In the genomic region with DNA sequence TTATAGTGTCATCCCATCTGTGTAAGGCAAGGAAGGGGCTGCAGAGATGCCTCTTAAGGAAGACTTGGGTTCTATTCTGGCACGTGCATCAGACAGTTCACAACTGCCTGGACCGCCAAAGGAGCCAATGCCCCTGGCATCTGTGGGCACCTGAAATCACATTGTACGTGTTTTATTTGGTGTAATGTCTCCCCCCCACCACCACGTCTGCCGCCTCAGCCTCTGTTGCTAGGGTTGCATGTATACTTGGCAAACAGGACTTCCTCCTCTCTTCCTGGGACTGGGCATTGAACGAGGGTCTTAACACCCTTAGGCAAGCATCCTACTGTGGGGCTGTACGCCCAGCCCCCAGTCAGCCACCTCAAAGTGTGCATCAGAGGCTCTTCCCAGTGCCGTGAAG, we compare ENCODE assay signal across 21 mouse cellular contexts. TPM values are rescaled to one million over a fixed set of nuclear protein-coding genes. Genes with fewer than 3 reads are reported as not detected.
DNase-seq lines count a peak whose midpoint lies in the region; ATAC-seq and TF ChIP-seq lines count a peak whose summit lies in the region.
"Had no signal": no experiment of that assay in that cellular context is flagged by ENCODE, and none has a peak within 500 bp of the region (broad histone marks: within the 10 kb centered on the region; RNA-seq: fewer than 3 reads in every experiment).

No protein-coding gene starts in this region.

- no peak for ATAC-seq in midbrain, postnatal 0 days (ENCODE audit: low FRiP score)
- no peak for ATAC-seq in forebrain, embryonic 13.5 days

- H3K4me2 ChIP-seq in midbrain, postnatal 0 days (ENCODE audit: low read depth, low read length, poor library complexity, severe bottlenecking) = no peak overlapping the region
- peak overlapping the region; percentile 55 for H3K4me2 ChIP-seq in forebrain, embryonic 13.5 days

- 42% methylated on average over 8 of the region's 8 CpGs for WGBS in midbrain, embryonic 10.5 days
- WGBS in midbrain, postnatal 0 days = 42% methylated on average over 8 of the region's 8 CpGs
- WGBS in forebrain, embryonic 13.5 days = 23% methylated on average over 8 of the region's 8 CpGs
- 66% methylated on average over 8 of the region's 8 CpGs for WGBS in limb, embryonic 10.5 days

- no peak for TF ChIP-seq CTCF in midbrain, postnatal 0 days (IDR thresholded peaks at IDR 0.05)

- no peaks in the 10 kb centered on the region for H3K27me3 ChIP-seq in midbrain, embryonic 10.5 days (ENCODE audit: low read depth, poor library complexity, severe bottlenecking)
- H3K27me3 ChIP-seq in midbrain, postnatal 0 days (ENCODE audit: insufficient read depth, low read length) = no peaks in the 10 kb centered on the region
- no peaks in the 10 kb centered on the region for H3K27me3 ChIP-seq in forebrain, embryonic 13.5 days
- peaks cover 16% of the 10 kb centered on the region; the same call in 1 of the 2 replicates for H3K27me3 ChIP-seq in limb, embryonic 10.5 days (ENCODE audit: low read depth, poor library complexity, severe bottlenecking)
- H3K27me3 ChIP-seq: limb, embryonic 15.5 days; neural tube, embryonic 12.5 days had no signal

- H3K27ac ChIP-seq in midbrain, embryonic 10.5 days (replicated peaks) = peak overlapping the region; percentile 96
- no peak overlapping the region for H3K27ac ChIP-seq in midbrain, postnatal 0 days (ENCODE audit: low read depth, low read length)
- H3K27ac ChIP-seq in forebrain, embryonic 13.5 days = peak overlapping the region; percentile 98
- H3K27ac ChIP-seq in limb, embryonic 10.5 days = peak overlapping the region; percentile 88
- H3K27ac ChIP-seq: gastrocnemius, adult 2 months; heart, embryonic 15.5 days; limb, embryonic 15.5 days had no signal

- H3K4me3 ChIP-seq in midbrain, embryonic 10.5 days = peak overlapping the region; percentile 43
- H3K4me3 ChIP-seq in midbrain, postnatal 0 days (ENCODE audit: low read depth, low read length) = no peak overlapping the region
- H3K4me3 ChIP-seq in forebrain, embryonic 13.5 days = no peak overlapping the region
- H3K4me3 ChIP-seq in limb, embryonic 10.5 days = no peak overlapping the region

- H3K4me1 ChIP-seq in midbrain, embryonic 10.5 days = peaks cover 85% of the 10 kb centered on the region
- H3K4me1 ChIP-seq in midbrain, postnatal 0 days (ENCODE audit: insufficient read depth, low read length) = no peaks in the 10 kb centered on the region
- H3K4me1 ChIP-seq in forebrain, embryonic 13.5 days = peaks cover 50% of the 10 kb centered on the region
- H3K4me1 ChIP-seq in limb, embryonic 10.5 days = peaks cover 32% of the 10 kb centered on the region

- H3K9ac ChIP-seq in midbrain, postnatal 0 days (replicated peaks; ENCODE audit: low read length, poor library complexity, severe bottlenecking) = no peak overlapping the region
- H3K9ac ChIP-seq in forebrain, embryonic 13.5 days = peak overlapping the region; percentile 36
- H3K9ac ChIP-seq: limb, embryonic 15.5 days had no signal

- no peaks in the 10 kb centered on the region for H3K36me3 ChIP-seq in midbrain, embryonic 10.5 days
- H3K36me3 ChIP-seq in midbrain, postnatal 0 days (ENCODE audit: insufficient read depth, low read length) = no peaks in the 10 kb centered on the region
- H3K36me3 ChIP-seq in forebrain, embryonic 13.5 days (ENCODE audit: poor library complexity, severe bottlenecking) = no peaks in the 10 kb centered on the region
- H3K36me3 ChIP-seq in limb, embryonic 10.5 days = no peaks in the 10 kb centered on the region
- H3K36me3 ChIP-seq: heart, embryonic 15.5 days; limb, embryonic 15.5 days; neural tube, embryonic 12.5 days had no signal

- no peaks in the 10 kb centered on the region for H3K9me3 ChIP-seq in midbrain, embryonic 10.5 days (replicated peaks)
- no peaks in the 10 kb centered on the region for H3K9me3 ChIP-seq in midbrain, postnatal 0 days (ENCODE audit: low read length)
- no peaks in the 10 kb centered on the region for H3K9me3 ChIP-seq in forebrain, embryonic 13.5 days (replicated peaks)
- no peaks in the 10 kb centered on the region for H3K9me3 ChIP-seq in limb, embryonic 10.5 days (replicated peaks)
- H3K9me3 ChIP-seq: heart, embryonic 15.5 days; limb, embryonic 15.5 days; neural tube, embryonic 12.5 days had no signal

- no peak for DNase-seq in midbrain, embryonic 10.5 days (ENCODE audit: low spot score)
- no peak for DNase-seq in midbrain, postnatal 0 days (ENCODE audit: low spot score)
- DNase-seq in limb, embryonic 10.5 days (ENCODE audit: low spot score) = no peak
- DNase-seq in thymus, postnatal 0 days (ENCODE audit: low spot score) = no peak
- DNase-seq in lung, adult 18-20 months = no peak
- no peak for DNase-seq in kidney, postnatal 36 days
- DNase-seq: adrenal gland, postnatal 10 days; cerebellum, adult 8-10 months; gastrocnemius, adult 2 months; heart, adult 11 months; kidney, adult 11 months; kidney, postnatal 14 days; lung, postnatal 14 days; thymus, postnatal 36 days had no signal

RNA-seq across cellular contexts. Expression of a gene that starts 24.2 kb away (rescaled TPM):
- 190 and 232 TPM in 2 replicates for polyA plus RNA-seq in midbrain, embryonic 10.5 days (2016; fragmentation: Nextera tagmentation; extraction: Ambion mirVana)
- total RNA-seq in midbrain, postnatal 0 days (2014; rRNA removed) = 72.5 and 82.9 TPM in 2 replicates
- 41.1 and 52.1 TPM in 2 replicates for polyA plus RNA-seq in midbrain, postnatal 0 days (2015; fragmentation: Nextera tagmentation; extraction: Ambion mirVana)
- polyA plus RNA-seq in forebrain, embryonic 13.5 days (2015; fragmentation: Nextera tagmentation; extraction: Ambion mirVana) = 99.0 and 107 TPM in 2 replicates
- 54.0 and 60.6 TPM in 2 replicates for polyA plus RNA-seq in limb, embryonic 10.5 days (2016; fragmentation: Nextera tagmentation; extraction: Ambion mirVana)
- 2.2 TPM in 2 replicates for polyA plus RNA-seq in thymus, postnatal 0 days (2015; fragmentation: Nextera tagmentation; extraction: Ambion mirVana)
- total RNA-seq: common myeloid progenitor, adult 5-6 weeks; hematopoietic stem cell, adult 5-6 weeks; megakaryocyte-erythroid progenitor cell, adult 5-6 weeks had no signal

RNA-seq across cellular contexts. Expression of a gene that starts 56.4 kb away (rescaled TPM):
- 861 and 874 TPM in 2 replicates for polyA plus RNA-seq in midbrain, embryonic 10.5 days (2016; fragmentation: Nextera tagmentation; extraction: Ambion mirVana)
- total RNA-seq in midbrain, postnatal 0 days (2014; rRNA removed) = 1,189 and 1,342 TPM in 2 replicates
- 1,504 and 1,624 TPM in 2 replicates for polyA plus RNA-seq in midbrain, postnatal 0 days (2015; fragmentation: Nextera tagmentation; extraction: Ambion mirVana)
- 965 and 999 TPM in 2 replicates for polyA plus RNA-seq in forebrain, embryonic 13.5 days (2015; fragmentation: Nextera tagmentation; extraction: Ambion mirVana)
- 718 and 743 TPM in 2 replicates for polyA plus RNA-seq in limb, embryonic 10.5 days (2016; fragmentation: Nextera tagmentation; extraction: Ambion mirVana)
- polyA plus RNA-seq in thymus, postnatal 0 days (2015; fragmentation: Nextera tagmentation; extraction: Ambion mirVana) = 1,056 and 1,106 TPM in 2 replicates

Comparison
In these comparisons a context has a peak if more than half of its experiments do, and no peak if none do; other contexts are left out.
1. RNA of a gene that starts 24.2 kb away (polyA plus RNA-seq): 190 to 232 TPM in midbrain, embryonic 10.5 days, 99.0 to 107 TPM in forebrain, embryonic 13.5 days, 54.0 to 60.6 TPM in limb, embryonic 10.5 days and 41.1 to 52.1 TPM in midbrain, postnatal 0 days; 2.2 TPM in thymus, postnatal 0 days; every median in the first group is over 10 times any median in the second.